Mouse (Mus musculus): ENCODE results near the gene Arhgef2.

Arhgef2 gene

DNA sequence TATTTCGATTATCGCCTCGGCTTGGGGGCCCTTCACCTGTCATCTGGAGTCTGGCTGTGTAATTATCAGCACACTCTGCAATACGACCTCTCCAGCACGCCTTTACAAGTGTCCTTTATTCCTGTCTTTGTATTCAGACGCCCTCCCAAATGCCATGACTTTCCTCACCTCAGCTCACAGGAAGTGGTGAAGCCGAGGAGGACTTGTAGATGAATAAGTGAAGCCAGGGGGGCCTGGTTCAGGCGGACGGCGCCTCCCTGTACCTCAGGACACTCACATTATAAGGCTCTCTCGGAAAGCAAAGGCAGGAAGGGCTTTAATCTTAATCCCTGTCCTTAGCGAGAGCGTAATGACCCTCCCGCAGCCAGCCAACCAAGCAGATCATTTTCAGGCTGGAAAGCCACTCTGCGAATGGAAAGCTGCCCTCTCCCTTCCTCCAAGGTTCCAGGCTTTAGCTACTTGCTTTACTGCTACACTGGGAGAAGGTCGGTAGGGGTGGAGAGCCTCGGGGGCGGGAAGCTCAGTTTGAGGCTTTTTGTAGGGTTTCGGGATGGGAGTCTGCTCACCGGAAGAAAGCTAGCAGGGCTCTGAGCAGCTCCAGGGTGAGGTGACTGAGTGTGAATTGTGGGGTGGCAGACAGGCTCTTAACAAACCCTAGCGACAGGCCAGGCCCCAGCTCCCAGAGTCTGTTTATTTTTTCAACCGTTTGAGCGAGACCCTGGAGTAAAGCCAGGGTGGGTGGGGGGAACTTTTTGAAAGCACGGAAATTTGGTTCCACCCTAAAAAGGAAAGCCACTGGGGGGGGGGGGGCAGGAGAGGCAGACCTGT lies 16.6 kb downstream of the Arhgef2 start:
- DNase-seq = peak; percentile 49

DNA sequence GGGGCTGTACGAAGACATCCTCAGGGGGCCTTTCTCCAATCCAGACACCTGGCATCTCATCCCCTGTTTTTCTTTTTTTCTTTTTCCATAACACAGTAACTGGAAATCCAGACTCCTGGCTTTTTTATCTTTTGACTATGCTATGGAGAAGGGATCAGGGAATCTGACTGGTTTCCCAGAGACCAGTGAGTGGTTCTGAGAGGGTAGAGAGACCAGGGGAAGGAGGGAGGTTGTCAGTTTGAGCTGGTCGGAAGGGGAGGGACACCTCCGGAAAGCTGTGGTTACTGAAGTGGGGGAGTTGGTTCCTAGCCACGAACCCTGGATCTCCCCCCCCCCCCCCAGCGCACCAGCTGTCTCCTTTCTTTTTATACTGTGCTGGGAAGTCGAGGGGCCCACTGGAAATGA lies 17.2 kb downstream of the Arhgef2 start:
- DNase-seq = no peak

DNA sequence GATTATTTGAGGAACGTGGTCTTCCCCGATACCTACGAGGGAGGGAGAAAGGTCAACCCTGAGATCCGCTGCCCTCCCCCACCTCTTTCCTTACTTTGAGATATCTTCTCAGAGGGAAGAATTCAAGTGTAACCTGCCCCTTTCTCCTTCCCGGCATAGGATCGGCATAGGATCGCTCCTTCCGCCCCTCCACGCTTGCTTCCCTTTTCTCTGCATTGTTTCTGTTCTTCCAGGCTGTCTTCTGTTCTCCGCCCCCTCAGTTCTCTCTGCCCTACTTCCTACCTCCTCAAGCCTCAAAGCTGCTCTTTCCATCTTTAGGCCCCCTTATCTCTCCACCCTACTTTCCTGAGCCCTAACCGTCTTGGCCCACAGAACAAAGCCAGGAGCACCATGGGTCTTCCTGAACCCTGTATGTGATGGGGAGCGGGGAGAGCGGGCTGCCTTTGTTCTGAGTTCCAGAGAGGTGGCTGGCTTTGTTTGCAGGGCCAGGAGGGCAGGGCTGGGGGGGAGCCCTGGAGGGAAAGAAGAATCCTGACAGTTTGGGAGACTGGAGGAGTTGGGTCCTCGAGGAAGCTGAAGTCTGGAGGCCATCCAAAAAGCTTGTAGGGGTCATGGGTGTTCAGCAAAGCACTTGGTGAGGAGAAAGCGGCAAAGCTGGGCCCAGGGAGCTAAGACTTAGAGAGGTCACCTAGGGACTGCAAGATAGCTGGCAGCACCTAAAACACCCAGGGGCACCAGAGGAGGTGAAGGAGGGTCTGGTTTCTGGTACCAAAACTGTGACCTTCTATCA lies 17.8 kb downstream of the Arhgef2 start:
- DNase-seq = peak; percentile 41

DNA sequence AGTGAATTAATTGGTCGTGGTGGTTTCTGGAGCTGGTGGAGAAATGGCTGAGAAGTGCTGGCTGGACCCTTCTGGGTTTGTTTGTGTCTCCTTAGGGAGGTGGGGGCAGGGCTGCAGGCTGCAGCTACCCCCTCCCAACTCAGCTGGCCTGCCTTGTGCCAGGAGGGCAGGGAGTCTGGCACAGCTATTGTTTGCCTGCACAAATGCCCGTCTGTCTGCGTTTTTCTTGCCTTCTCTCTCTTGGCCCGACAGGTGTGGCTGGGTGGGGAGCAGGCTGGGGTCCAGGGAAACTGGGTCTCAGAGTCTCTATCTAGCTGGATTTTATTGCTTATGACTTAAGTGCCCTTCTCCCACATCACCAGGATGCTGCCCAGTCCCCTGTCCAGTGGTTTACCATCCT lies 18.6 kb downstream of the Arhgef2 start:
- peak; percentile 18 for DNase-seq

DNA sequence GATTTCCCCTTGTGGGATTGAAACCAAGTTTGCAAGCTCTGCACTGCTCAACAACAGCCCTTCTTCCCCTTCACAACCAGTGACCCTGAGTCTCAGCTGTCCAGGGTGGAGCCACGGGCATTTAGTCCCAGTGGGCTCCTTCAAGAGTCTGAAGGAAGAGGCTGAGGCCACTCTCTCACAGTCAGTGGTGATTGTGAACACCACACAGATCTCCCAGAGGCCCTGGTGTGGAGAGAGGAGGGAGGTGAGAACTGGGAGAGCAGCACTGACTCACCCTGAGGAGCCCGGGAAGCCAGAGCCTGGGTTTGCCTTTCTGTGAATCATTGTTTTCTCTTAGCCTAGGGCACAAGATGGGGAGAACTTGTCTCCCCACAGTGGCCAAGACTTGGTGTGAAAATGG lies 19.2 kb downstream of the Arhgef2 start:
- peak; percentile 14 for DNase-seq

DNA sequence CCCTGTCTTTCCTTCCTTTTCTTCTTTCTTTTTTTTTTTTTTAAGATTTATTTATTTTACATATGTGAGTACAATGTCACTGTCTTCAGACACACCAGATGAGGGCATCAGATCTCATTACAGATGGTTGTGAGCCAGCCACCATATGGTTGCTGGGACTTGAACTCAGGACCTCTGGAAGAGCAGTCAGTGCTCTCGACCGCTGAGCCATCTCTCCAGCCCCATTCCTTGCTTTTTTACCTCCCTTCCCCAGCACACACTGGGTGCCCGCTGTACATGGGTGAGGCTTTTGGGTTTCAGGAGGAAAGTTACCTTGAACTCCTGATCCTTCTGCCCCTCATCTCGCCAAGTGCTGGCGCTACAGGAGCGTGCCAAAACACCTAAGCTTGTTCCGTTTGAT lies 19.8 kb downstream of the Arhgef2 start:
- DNase-seq = no peak

DNA sequence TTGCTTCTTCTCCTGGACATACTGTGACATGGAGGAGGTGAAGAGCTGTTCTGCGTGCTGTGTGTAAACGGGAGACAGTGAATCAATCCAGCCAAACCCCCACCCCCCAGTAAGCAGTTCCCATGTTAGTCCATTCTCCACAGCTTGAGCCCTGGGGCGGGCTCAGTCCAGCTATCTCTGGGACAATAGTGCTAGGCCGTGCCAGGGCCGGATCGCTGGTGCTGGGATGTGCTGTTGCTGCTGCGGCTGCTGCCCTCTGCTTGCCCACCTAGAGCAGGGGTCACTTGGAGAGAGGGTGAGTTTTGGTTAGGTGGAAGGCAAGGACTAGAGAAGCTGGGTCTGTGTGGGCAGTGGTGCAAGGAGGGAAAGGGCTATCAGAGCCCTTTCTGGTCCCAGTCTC lies 20.6 kb downstream of the Arhgef2 start:
- no peak for DNase-seq

DNA sequence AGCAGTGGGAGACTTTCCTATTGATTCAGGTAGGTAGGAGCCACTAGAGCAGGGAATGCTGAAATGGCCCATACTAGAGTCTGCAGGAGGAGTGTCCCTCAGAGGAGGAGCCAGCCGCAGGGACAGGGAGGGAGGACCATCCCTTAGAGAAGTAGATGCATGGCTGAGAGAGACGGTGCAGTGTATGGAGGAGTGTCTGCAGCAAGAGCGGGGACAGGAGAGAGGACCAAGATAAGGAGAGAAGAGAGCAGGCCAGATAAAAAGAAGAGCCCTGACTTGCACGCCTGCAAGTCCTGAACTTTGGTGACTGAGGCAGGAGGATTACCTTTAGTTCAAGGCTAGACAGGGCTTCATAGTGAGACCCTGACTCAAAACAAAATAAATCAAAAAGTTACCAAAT lies 21.3 kb downstream of the Arhgef2 start:
- DNase-seq = no peak

DNA sequence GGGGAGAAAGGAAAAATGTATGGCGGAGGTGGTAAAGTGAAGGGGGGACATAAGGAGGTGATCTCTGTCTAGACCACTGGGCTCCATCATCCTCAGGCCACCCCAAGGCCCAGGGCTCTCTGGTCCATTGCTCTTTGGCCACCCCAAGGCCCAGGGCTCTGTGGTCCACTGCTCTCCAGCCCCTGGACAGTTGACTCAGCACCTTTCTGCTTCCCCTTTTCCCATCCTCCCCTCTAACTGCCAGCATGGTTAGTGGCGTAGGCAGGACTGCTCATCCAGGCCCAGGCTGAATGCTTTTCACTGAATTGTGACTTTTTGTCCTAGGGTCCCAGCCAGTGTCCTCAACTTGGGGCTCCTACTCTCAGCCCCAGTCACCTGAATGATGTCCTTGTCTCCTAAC lies 21.8 kb downstream of the Arhgef2 start:
- peak; percentile 85 for DNase-seq

DNA sequence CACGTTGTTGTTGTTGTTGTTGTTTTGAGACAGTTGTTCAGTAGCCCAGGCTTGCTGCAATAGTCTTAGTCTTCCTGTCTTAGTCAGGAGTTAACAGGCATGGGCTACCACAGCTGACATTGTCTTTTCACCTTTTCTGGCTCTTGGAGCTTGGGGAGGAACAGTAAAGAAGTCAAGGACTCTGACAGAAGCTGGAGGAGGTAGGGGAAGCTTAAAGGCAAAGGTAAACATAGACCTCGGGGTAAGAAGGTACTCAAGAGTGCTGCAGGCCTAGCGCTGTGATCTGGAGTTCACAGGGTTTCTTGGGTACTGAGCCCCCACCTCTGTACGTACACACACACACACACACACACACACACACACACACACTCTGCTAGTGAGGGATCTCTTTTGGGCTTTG lies 23.0 kb downstream of the Arhgef2 start:
- no peak for DNase-seq

DNA sequence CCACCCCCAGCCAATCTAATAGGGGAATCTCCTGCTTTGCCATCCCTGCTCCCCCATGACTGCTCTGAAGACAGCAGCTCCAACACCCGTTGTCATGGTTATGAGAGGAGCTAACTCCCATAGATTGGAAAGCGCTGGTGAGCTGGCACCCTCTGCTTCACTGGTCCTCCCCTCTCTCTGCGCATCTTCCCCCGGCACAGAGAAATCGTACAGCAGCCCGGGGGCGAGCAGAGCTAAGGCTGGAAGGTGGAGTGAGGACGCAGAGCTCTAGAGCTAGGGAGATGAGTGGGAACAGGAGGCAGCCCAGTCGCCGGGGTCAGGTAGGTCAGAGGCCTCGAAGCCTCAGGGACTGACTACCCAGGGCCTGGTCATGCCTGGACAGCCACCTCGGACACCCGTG lies 23.5 kb downstream of the Arhgef2 start:
- no peak for DNase-seq

DNA sequence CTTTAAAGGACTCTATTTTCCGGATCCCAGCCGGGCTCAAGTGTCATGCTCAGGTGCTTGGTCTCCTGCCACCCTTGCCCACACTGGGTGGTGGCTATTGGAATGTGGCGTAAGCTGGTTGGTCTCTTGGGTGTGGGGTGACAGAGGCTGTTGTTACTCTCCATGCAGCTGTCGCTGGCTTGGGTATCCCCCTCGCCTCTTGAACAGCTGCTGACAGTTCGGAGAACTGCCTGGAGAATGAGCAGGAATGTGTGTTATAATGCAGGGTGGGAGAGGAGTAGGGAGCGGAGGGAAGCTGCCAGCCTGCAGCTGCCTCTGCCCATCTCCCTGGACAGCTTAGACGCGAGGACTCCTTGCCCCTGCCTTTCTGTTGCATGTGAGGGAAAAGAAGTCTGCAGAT lies 24.3 kb downstream of the Arhgef2 start:
- no peak for DNase-seq

DNA sequence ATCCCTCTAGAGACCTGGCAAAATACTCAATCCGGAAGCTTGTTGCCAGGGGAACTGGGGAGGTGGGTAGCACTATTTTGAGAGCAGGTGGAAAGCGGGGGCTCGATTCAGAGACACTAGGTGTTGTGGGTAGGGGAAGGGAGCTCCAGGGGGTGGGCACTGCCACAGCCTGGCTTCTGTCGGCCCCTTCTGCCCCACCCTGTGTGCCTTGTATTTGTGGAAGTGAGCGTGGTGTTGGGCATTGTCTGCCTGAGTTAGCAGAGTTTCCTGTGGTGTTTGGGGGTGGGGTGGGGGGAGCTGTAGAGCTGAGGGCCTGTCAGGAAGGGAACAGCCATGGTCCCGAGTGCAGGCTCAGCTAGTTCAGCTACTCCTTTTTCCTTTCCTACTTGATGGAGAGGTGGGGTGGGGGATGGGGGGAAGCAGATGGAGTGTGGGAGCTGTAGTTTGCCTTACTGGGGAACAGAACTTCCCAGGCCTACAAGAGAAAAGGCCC lies 25.1 kb downstream of the Arhgef2 start:
- DNase-seq = peak; percentile 35

DNA sequence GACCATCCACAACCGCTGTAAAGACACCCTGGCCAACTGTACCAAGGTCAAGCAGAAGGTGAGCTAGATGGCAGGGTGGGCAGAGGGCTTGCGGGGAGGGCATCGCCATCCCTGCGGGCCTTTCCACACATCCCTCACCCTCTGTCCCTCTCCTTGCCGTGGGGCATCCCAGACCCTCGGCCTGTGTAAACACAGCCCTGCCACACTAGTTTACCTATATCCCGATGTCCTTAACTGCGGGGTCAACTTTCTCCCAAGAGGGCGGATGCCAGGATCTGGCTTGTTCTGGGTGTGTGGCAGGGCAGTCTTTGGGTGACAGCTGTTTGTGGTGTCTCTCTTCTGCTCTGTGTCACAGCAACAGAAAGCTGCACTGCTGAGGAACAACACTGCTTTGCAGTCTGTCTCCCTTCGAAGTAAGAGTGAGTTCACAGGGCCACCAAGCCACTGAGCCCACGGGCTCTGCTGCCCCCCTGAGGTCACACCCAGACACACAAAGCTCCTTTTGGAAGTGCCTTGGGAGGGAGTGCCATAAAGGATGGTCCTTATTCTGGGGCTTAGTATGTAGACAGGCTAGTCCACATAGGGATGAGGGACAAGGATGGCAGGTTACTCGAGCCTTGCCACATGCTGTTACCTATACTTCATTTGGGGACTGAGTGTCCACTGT lies 26.3 kb downstream of the Arhgef2 start:
- DNase-seq = no peak

DNA sequence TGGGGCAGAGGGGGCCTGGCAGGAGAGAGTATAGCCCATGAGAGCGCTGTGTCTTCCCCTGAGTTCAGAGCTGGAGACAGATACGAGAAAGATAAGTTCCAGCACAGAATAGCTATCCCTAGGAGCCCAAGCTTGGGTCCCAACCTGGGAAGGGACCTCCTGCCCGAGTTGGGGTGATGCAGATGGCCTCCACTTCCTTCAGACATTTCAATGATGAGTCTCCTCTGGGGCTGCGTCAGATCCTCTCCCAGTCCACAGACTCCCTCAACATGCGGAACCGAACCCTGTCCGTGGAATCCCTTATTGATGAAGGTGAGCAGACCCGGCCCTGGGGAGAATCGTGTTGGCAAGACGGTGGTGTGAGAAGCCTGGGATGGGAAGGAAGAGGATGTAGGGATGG lies 27.3 kb downstream of the Arhgef2 start:
- no peak for DNase-seq

DNA sequence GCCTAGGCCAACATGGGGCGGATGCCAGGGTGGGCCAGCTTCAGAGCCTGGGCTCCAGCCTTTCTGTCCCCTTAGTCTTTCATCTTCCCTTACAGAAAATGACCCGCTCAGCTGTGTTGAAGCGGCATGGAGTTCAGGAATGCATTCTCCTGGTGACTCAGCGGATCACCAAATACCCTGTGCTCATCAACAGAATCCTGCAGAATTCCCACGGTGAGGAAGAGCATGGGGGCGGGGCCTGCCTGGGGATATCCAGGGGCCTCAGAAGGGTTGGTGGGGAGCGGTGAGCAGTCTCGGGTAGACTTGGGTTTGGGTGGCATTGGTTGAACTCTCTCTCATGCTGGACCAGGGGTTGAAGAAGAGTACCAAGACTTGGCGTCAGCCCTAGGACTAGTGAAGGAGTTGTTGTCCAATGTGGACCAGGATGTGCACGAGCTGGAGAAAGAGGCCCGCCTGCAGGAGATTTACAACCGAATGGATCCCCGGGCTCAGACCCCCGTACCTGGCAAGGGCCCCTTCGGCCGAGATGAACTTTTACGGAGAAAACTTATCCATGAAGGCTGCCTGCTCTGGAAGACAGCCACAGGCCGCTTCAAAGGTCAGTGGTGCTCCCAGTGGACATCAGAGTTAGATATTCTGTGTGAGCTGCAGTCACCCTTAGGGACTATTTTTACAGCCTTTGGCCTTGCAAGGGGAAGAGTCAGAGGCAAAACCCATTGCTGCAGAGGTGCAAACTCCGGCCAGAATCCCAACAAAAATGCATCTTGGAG lies 29.9 kb downstream of the Arhgef2 start:
- DNase-seq = peak; percentile 51

DNA sequence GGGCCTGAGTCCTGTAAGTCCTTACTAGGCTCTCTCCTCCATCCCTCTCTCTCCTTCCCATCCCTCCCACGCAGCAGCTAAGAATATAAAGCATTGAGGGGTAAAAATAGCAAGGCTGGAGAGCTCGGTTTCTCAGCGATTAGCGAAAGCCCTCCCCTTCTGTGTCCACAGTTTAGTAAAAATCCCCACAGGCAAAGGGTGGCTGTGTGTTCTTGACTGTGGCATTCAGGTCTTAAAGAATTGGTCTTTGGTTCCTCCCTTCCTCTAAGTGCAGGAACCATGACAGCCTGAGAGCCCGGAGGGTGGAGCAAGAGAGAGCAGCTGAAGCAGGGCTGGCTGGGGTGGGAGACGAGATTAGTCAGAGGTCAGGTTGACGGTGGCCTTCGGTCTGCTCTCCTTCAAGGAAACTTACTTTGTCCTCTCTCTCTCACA lies 30.8 kb downstream of the Arhgef2 start:
- DNase-seq = no peak

DNA sequence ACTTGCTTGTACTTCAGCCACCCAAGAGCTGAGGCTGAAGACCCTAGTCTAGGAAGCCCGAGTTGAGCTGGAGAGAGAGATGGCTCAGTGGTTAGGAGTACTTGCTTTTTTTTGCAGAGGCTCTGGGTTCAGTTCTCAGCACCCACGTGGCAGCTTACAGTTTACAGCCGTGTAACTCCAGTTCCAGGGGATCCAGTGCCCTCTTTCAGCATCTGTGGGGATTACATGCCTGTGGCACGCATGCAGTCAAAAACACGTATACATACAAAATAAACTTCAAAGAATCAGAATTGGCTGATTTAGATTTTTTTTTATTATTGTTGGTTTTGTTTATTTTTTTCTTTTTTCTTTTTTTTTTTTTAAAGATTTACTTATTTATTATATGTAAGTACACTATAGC lies 31.4 kb downstream of the Arhgef2 start:
- no peak for DNase-seq

DNA sequence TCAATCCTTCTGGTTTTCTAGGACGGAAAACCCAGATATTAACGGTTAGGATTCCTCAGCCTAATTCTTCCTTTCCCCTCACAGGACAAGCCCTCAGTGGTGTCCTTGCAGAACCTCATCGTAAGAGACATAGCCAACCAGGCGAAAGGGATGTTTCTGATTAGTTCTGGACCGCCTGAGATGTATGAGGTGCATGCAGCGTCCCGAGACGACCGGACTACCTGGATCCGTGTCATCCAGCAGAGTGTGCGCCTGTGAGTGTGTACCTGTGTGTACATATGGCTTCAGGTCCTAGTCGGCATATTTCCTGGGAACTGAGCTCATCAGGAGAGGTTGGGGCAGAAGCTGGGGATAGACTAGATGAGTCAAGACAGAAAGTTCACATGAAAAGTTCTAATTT lies 33.5 kb downstream of the Arhgef2 start:
- DNase-seq = no peak

DNA sequence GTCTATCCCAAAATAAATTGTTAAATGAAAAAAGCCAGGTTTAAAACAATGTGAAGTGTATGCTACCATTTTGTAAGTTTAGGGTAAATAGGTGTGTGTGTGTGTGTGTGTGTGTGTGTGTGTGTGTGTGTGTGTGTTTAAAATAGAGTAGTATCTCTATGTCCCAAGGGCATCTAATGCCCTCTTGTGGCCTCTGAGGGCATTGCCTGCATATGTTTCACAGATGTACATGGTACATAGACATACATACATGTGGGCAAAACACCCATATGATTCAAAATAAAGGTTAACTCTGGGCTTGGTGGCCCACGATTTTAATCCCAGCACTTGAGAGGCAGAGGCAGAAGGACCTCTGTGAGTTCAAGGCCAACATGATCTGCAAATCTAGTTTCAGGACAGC lies 34.9 kb downstream of the Arhgef2 start:
- DNase-seq = peak; percentile 44

DNA sequence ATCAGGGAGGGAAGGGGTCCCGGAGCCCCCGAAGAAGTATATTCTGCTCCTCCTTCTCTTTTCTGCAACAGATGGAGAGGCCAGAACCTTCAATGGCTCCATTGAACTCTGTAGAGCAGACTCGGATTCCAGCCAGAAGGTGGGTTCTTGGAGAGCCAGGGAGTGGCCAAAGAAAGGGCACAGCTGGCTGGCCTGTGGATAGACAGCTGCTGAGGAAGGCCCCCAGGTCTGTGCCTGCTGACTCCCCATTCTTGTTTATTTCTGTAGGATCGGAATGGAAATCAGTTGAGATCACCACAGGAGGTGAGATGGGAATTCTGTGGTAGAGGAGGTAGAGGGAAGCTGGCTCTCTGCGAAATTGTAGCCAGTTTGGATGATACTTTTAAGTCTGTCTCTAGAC lies 37.3 kb downstream of the Arhgef2 start:
- DNase-seq = no peak

DNA sequence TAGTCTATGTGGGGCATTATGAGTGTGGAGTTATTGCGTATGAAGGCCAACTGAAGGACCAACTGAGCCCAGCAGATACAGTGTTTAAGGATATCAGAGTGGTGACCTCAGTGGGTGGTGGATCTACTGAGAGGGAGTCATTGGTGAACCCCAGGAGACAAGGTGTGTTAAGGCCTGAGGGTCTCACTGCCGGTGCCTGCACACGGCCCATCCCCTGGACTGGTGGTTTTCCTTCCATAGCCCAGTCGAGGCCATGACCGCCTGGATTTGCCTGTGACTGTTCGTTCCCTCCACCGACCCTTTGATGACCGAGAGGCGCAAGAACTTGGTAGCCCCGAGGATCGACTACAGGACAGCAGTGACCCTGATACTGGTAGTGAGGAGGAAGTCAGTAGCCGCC lies 40.2 kb downstream of the Arhgef2 start:
- DNase-seq = no peak

All from kidney, adult 11 months (tissue).